Mouse (Mus musculus) kidney, adult 11 months (tissue): ENCODE measurements around the gene Ppwd1.
"Not testable (repeated sequence)": the region's sequence is repeated elsewhere in the genome, so short reads cannot be mapped to it uniquely, and the experiment has no call there.

ENCODE experiments used
- DNase-seq: peaks from one replicate; pipeline ENCODE4 v3.0.0; 2022

Ppwd1 gene

DNA sequence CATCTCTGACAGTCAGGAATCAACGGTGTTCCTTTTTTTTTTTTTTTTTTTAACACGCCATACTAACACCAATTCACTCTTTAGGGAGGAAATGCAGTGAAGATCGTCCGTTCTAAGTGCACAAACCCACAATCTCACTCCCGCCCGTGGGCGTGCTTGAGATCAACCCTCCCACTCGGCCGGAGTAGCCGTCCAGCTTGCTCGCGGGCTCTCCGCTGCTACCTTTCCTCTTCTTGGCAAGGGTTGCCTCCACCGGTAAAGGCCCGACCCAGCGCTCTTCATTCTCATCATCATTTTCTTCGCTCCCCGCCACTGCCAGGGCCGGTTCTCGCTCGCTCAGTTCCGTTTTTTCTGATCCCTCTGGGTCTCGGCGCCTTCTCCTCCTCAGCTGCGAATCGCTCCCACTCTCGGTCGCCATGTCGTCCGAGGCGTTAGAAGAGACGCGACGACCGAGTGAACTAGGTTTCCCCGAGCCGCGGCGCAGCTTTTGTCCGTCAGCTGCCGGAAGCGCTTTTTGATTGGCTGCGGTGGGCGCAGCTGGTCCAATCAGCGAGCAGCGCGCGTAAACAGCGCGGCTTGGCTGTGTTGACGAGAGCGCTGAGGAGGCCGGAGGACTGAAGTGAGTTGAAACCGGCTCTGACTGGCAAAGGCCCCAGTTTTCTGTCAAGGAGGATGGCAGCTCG is at the start of gene Ppwd1, which contains the start of gene Cenpk:
Gene Ppwd1, minus strand, starts transcription at position 460 of the 683 bp plus-strand sequence.
Gene Cenpk, plus strand, starts transcription at position 228 of the 683 bp plus-strand sequence.
- DNase-seq: peak; percentile 94

GRCm38 (mm10) chr13:104258997-104259396 is 30.4 kb upstream of the Ppwd1 start:
- DNase-seq: no peak

DNA sequence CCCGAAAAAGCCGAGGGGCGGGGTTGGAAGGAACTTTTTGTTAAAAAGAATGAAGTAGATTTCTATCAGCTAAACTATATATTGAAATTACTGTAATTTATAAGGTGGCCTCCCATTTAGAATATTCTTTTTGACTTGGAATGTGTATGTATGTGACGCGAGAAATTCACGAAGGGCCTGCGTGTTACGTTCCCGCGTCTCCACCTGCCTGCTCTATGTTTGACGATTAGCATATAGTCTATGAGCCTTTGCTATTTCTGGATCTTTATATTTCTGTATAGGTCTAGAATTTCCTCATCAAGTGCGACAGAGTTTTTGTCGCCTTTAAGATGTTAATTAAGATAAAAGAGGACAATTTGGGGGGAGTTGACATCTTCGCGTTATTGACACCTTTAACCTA is 538 bp upstream of the Ppwd1 start:
- DNase-seq: no peak

- DNase-seq: no peak
These were observed 1.2 kb downstream of the Ppwd1 start for GRCm38 (mm10) chr13:104227478-104227877.

GRCm38 (mm10) chr13:104204313-104204712 is 24.3 kb downstream of the Ppwd1 start:
- no peak for DNase-seq

DNA sequence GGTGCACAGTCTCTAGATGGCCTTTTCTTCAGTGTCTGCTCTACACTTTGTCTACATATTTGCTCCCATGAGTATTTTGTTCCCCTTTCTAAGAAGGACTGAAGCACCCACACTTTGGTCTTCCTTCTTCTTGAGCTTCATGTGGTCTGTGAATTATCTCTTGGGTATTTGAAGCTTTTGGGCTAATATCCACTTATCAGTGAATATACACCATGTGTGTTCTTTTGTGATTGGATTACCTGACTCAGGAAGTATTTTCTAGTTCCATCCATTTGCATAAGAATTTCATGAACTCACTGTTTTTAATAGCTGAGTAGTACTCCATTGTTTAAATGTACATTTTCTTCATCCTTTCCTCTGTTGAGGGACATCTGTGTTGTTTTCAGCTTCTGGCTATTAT is 32.8 kb downstream of the Ppwd1 start:
- DNase-seq: not testable (repeated sequence)

GRCm38 (mm10) chr13:104187357-104187756 is 41.3 kb downstream of the Ppwd1 start:
- no peak for DNase-seq

DNA sequence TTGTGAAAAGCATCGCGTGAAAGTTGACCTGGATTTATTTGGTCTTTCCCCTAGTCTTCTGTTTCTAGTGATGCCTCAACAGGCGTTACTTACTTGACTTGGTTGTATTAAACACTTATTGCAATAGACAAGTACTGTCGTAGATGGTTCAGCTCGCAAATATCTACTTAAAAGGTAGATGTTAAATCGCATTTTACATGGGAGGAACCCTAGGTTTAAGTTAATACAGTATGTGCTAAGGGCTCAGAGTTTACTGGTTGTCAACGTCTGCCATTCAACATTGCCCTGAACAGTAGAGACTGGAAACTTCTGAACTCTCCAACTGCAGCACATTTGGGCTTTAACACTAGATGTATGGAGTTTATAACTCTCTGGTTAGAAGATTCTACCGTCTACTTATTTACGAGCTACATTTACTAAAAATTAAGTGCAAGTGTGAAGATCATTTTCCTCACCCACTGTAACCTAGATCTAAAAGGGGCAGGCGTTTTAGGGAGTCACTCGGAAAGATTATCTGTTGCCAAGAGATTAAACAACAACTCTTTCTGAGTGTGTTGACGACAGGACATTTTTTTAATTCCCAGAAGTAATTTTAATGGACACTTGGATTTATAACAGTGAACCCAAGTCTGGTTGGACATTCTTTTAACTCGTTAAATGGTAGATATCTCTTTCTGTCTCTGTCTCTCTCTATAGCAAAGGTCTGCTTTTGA is 49.3 kb downstream of the Ppwd1 start:
- no peak for DNase-seq

GRCm38 (mm10) chr13:104178650-104179121 is 50.0 kb downstream of the Ppwd1 start, which contains the start of gene Trim23:
Gene Trim23 (plus strand): TSS chr13:104178797.
- peak; percentile 98 for DNase-seq

DNA sequence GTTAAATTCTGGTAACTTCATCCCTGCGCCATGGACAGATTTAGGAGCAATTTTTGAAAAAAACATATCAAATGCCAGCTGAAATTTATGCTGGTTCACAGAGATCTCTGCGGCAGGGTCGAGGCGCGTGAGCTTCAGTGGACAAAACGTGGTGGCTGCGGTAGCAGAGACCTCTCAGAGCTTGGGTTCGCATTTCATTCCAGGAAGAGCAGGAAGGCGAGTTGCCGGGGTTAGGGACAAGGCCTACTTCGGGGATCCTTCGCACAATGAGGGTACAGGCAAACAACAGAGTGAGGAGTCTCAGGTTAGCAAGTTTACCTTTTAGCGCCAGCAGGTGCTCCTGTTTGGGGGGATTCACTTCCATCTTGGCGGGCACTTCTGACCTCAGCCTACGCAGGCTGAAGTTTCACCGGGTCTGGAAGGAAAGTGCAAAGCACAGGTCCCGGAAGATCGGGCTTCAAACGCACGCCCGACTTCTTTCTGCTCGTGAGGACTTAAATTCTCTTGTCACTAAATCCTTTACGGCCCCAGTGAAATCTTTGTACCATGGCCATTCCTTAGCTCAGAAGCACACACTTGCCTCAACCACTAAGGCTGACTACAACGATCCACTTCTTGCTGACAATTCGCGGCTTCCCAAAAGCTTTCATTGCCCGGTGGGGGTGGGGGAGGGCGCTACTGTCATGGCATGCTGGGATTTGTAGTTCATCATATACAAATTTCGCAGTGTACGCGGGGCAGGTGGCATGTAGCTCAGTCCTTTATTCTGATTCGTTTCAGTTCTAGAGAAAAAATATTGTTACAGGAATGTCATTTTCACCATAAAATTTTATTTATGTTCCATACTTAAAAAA is 50.6 kb downstream of the Ppwd1 start, which contains the start of gene Trappc13:
Gene Trappc13, minus strand, starts transcription at position 674 of the 854 bp plus-strand sequence.
- no peak for DNase-seq

- no peak for DNase-seq
These were observed 51.8 kb downstream of the Ppwd1 start for GRCm38 (mm10) chr13:104176874-104177273.

GRCm38 (mm10) chr13:104172498-104172897 is 56.1 kb downstream of the Ppwd1 start:
- no peak for DNase-seq

DNA sequence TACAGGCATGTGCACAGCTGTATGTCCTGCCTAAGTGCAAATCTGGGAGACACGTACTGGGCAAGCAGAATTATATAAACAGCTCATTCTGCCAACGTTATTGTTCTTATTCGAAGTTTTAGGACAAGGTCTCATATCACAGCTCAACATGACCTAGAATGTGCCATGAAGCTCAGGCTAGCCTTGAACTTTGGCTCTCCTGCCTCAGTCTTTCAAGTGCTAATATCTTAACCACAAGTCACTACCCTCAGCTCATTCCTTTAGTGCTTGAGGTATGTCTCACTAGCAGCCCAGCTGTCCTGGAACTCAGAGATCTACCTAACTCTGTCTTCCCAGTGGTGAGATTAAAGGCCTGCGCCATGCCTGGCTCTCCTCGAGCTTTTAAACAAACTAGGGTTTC is 56.9 kb downstream of the Ppwd1 start:
- no peak for DNase-seq

GRCm38 (mm10) chr13:104155686-104156085 is 73.0 kb downstream of the Ppwd1 start:
- no peak for DNase-seq
